Mouse (Mus musculus) forebrain, postnatal 0 days (tissue): ENCODE data around the gene Shisal1. TPM values are rescaled to one million over a fixed set of nuclear protein-coding genes. Genes with fewer than 3 reads are reported as not detected.
A peak's percentile ranks its signal among the peaks of the same experiment; 100 is the strongest.

Experiments
- ATAC-seq: fragments of 200-750 bp; cut with Nextera tagmentation; 2 replicates; pipeline ENCODE4 v1.8.0; 2017; ENCODE audit warnings: mild to moderate bottlenecking, moderate library complexity
- DNase-seq: peaks from one replicate; pipeline ENCODE4 v3.0.0-alpha.2; 2015
- H3K27ac ChIP-seq: fragments of 300-500 bp; sonication (generic); 2 replicates; pipeline ENCODE4 v1.5.1; 2014; ENCODE audit warnings: low read depth, mild to moderate bottlenecking, antibody characterized with exemption, low read length, moderate library complexity, mixed read lengths
- H3K27me3 ChIP-seq: fragments of 300-500 bp; sonication (generic); 2 replicates; pipeline ENCODE4 v1.6.1; 2014; ENCODE audit warnings: mild to moderate bottlenecking, low read length, mixed read lengths; ENCODE audit not compliant: insufficient read depth
- H3K36me3 ChIP-seq: fragments of 300-500 bp; sonication (generic); 2 replicates; pipeline ENCODE4 v1.6.1; 2014; ENCODE audit warnings: mild to moderate bottlenecking, moderate library complexity; ENCODE audit not compliant: insufficient read depth
- H3K4me1 ChIP-seq: fragments of 300-500 bp; sonication (generic); 2 replicates; pipeline ENCODE4 v1.6.1; 2014; ENCODE audit warnings: antibody characterized with exemption; ENCODE audit not compliant: insufficient read depth
- H3K4me2 ChIP-seq: fragments of 300-500 bp; sonication (generic); 2 replicates; pipeline ENCODE4 v1.6.1; 2014; ENCODE audit warnings: low read depth, mild to moderate bottlenecking, moderate library complexity
- H3K4me3 ChIP-seq: fragments of 300-500 bp; sonication (generic); 2 replicates; pipeline ENCODE4 v1.5.1; 2014; ENCODE audit warnings: low read depth, low read length, mixed read lengths
- H3K9ac ChIP-seq: fragments of 300-500 bp; sonication (generic); 2 replicates; pipeline ENCODE4 v1.6.1; 2014; ENCODE audit warnings: mild to moderate bottlenecking
- H3K9me3 ChIP-seq: fragments of 300-500 bp; sonication (generic); 2 replicates; pipeline ENCODE4 v1.6.1; 2016; ENCODE audit warnings: low read length
- CTCF ChIP-seq: sonication (generic); IDR thresholded peaks from 2 replicates; pipeline ENCODE4 v1.5.1; 2016; ENCODE audit warnings: antibody characterized with exemption, control low read depth, low read depth
- WGBS: fragments of 180-500 bp; shearing (Covaris S2); extraction: QIAGEN DNeasy Blood & Tissue Kit; methylation state at CpG from one replicate; pipeline ENCODE4 v1.1.7; 2014; 5-methylcytosine and 5-hydroxymethylcytosine counted together
- polyA plus RNA-seq: library from polyadenylated mRNA; unstranded; fragments of >200 nt; fragmentation: Nextera tagmentation; extraction: Ambion mirVana; gene quantifications from 2 replicates; pipeline ENCODE4 v1.2.1, GENCODE M21; 2015
- total RNA-seq: library from RNA; depleted of rRNA; stranded (reverse); fragments of >200 nt; gene quantifications from 2 replicates; pipeline ENCODE4 v1.2.3, GENCODE M21; 2014

The Shisal1 gene
- total and polyA plus RNA-seq, 2 experiments from 2014 or later, result 19.0 to 48.4 TPM

DNA sequence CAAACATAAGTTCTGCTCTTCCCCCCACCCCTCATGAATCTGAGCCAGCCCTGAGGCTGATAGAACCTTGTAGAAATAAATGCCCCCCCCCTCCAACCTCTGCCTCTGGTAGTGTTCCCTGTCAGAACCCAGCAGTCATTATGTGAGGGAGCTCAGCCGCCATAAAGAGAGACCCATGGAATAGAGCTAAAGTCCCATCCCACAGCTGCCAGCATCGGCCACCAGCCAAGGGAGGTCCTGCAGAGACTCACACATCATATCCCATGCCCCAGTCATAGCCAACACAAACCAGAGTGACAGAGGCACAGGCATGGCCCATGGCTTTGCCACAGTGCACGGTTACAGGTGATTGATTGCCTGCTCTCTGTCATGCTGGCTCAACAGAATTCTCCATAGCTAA is 82.2 kb downstream of the Shisal1 start:
- TF ChIP-seq CTCF, result no peak
- no peak overlapping the region for H3K4me3 ChIP-seq
- no peak overlapping the region for H3K9ac ChIP-seq
- no peak overlapping the region for H3K27ac ChIP-seq
- H3K4me2 ChIP-seq, result no peak overlapping the region
- DNase-seq, result no peak
- ATAC-seq, result no peak
- no peaks in the 10 kb centered on the region for H3K9me3 ChIP-seq
- H3K36me3 ChIP-seq, result no peaks in the 10 kb centered on the region
- H3K27me3 ChIP-seq, result no peaks in the 10 kb centered on the region
- 89% methylated on average over 3 of the region's 3 CpGs for WGBS
- H3K4me1 ChIP-seq, result 0 out of 2 replicates have a peak, but pooled peaks cover 3% of the 10 kb centered on the region

DNA sequence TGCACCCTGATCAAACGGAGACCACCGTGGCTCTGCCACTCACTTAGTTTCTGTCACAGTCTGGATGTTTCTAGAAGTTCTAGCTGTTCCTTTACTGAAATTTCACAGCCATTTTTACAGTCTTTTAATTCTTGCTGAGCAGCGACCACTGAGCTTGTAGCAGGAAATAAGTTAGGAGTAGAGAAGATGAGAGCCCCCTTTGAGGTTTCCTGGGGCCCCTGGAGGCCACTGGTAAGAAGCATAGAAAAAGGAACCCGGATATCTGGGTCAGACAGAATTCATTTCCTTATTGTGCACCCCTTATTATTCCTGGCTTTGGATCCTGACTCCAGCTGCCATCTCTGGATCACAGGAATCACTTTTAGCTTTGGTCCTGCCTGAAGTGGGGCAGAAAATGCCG is 91.8 kb downstream of the Shisal1 start:
- 82% methylated on average over 5 of the region's 5 CpGs for WGBS
- Histone ChIP-seq H3K36me3 (no peaks in the 10 kb centered on the region), H3K9me3 (no peaks in the 10 kb centered on the region), H3K27ac (no peak overlapping the region), H3K4me3 (no peak overlapping the region), H3K9ac (no peak overlapping the region), H3K4me2 (no peak overlapping the region), H3K4me1 (peaks cover 6% of the 10 kb centered on the region; the same call in 1 of the 2 replicates), H3K27me3 (no peaks in the 10 kb centered on the region)
- DNase-seq (no peak), ATAC-seq (no peak)
- TF ChIP-seq CTCF, result no peak

DNA sequence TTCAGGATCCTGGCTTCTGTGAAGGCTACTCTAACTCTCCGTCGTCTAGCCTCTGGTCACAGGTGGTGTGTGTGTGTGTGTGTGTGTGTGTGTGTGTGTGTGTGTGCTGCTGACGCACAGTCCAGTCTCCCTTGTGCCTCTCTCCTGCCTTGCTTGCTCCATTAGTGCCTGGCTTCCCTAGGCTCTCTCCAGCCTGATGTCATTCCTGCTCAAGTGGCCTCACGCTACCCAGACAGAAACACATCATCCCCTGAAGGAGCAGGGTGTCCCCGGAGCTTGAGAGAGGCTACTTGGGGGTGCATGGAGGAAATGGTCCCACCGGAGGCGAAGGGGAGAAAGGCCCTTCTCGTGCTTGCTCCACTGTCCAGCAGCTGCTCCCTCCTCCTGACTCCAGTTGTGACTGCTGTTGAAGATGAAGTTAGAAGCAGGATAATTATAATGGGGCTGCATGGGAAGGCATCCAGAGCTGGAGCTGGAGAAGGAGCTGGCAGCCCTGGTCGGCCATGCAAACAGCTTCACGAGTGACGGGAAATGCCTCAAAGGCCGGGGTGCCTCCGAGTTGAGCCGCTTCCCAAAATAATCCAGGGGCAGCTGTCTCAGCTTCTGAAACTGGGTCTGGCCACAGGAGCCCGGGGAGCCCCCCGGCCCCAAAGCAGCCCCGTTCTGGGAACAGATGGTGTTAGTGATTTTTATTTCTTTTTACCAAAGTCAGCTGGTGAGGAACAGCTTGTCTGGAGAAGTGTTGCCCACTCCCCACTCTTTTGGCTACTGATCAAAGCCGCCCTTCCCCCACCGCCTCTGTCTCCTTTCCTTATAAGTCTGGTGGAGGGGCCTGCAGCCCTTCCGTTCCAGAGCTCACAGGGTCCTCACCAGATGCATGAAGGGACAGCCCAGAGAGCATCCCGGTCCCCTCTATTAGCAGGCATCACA is 94.7 kb downstream of the Shisal1 start:
- ATAC-seq (peak; percentile 90), DNase-seq (peak; percentile 91)
- Histone ChIP-seq H3K27me3 (no peaks in the 10 kb centered on the region), H3K9me3 (0 out of 2 replicates have a peak, but pooled peaks cover 5% of the 10 kb centered on the region), H3K36me3 (no peaks in the 10 kb centered on the region), H3K4me1 (peaks cover 6% of the 10 kb centered on the region; the same call in 1 of the 2 replicates), H3K4me2 (no peak overlapping the region; the same call in 1 of the 2 replicates), H3K27ac (peak overlapping the region; percentile 73), H3K9ac (no peak overlapping the region), H3K4me3 (no peak overlapping the region)
- no peak for TF ChIP-seq CTCF
- WGBS, result 51% methylated on average over 21 of the region's 21 CpGs

DNA sequence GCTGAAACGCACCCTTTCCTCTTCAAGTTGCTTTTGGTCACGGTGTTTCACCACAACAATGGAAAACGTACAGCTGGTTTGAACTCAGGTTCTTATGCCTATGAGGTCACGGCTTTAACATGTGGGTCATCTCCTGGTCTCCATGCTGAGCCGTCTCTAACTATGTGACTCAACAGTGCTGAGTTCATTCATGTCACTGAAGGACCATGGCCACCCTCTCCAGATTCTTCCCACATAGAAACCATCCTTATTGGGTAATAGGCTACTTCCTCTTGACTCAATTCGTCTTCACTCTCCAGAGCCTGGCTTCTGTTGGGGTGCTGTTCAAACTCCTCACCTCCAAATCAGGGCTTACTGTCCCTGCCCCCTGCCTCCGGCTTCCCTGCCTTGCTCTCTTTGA is 95.6 kb downstream of the Shisal1 start:
- ATAC-seq (no peak), DNase-seq (no peak)
- no peak overlapping the region for H3K4me3 ChIP-seq
- H3K4me2 ChIP-seq, result no peak overlapping the region
- peaks cover 6% of the 10 kb centered on the region; the same call in 1 of the 2 replicates for H3K4me1 ChIP-seq
- no peaks in the 10 kb centered on the region for H3K27me3 ChIP-seq
- H3K27ac ChIP-seq, result no peak overlapping the region
- H3K9me3 ChIP-seq, result 0 out of 2 replicates have a peak, but pooled peaks cover 5% of the 10 kb centered on the region
- no peaks in the 10 kb centered on the region for H3K36me3 ChIP-seq
- H3K9ac ChIP-seq, result no peak overlapping the region
- TF ChIP-seq CTCF, result no peak
- WGBS, result 88% methylated on average over 7 of the region's 7 CpGs

DNA sequence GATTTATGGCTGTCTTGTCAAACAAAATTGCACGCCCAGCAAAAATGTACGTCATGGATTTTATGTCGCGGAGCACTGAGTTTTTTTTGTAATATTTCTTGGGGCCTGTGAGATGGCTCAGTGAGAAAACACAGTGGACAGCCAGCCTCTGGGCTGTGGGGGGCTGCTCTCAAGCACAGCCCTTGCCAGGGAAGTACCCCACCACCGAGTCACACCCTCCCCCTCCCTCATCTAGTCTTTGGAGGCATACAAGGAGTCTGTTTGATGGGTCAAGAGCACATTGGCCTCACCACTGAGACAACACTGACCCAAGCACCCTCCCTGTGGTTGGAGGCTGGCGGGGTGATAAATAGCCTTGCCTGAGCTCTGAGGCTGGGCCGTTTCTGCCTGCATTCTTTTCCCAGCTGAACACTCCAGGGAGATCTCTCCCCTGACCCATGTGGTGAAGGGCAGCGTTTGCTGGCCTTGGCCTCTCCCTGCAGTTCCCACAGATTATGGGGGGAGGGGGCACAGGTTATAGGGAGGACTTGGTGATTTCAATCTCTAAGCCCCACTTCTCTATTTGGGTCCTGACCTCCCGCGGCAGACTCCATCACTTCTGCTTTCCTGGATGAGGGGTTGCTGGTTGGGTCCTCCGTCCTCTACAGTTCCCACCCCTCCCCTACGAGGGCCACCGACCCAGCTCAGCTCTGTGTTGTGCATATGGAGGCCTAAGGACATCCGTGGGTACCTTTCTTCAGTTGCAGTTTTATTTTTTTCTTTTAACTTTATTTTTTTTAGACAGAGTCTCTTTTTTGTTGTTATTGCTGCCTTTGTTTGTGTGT is 96.8 kb downstream of the Shisal1 start:
- H3K27me3 ChIP-seq, result no peaks in the 10 kb centered on the region
- 0 out of 2 replicates have a peak, but pooled peaks cover 5% of the 10 kb centered on the region for H3K9me3 ChIP-seq
- H3K9ac ChIP-seq, result no peak overlapping the region
- no peak overlapping the region for H3K27ac ChIP-seq
- ATAC-seq (no peak), DNase-seq (no peak)
- WGBS, result 78% methylated on average over 14 of the region's 14 CpGs
- H3K4me1 ChIP-seq, result peaks cover 6% of the 10 kb centered on the region; the same call in 1 of the 2 replicates
- TF ChIP-seq CTCF, result no peak
- no peaks in the 10 kb centered on the region for H3K36me3 ChIP-seq
- H3K4me2 ChIP-seq, result no peak overlapping the region
- H3K4me3 ChIP-seq, result no peak overlapping the region

DNA sequence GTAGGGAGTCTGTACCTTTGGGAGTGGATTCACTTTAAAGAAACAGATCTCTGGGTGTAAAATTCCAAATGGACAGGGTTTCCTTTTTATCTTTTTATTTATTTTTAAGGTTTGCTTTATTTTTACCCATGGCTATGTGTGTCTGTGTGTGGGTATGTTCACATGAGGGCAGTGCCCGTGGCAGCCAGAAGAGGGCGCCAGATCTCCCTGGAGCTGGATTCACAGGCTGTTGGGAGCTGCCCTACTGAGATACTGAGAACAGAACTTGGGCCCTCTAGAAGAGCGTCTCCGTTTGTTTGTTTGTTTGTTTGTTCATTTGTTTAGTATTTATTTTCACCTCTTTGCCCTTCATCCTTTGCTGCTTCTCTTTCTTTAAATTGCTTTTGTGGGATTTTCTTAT is 98.1 kb downstream of the Shisal1 start:
- Histone ChIP-seq H3K4me3 (no peak overlapping the region), H3K27me3 (no peaks in the 10 kb centered on the region), H3K9ac (no peak overlapping the region), H3K9me3 (0 out of 2 replicates have a peak, but pooled peaks cover 5% of the 10 kb centered on the region), H3K4me2 (no peak overlapping the region), H3K4me1 (peaks cover 6% of the 10 kb centered on the region; the same call in 1 of the 2 replicates), H3K27ac (no peak overlapping the region), H3K36me3 (no peaks in the 10 kb centered on the region)
- WGBS, result 96% methylated on average over 4 of the region's 4 CpGs
- DNase-seq, result no peak
- TF ChIP-seq CTCF, result peak; percentile 35
- ATAC-seq, result no peak
